Mouse (Mus musculus) embryo, embryonic 10.5 days (tissue): Measurements from ENCODE around the gene Mamdc4.

ENCODE experiments used
- DNase-seq: peaks from one replicate; pipeline ENCODE4 v3.0.0-alpha.2; 2015; ENCODE audit warnings: low spot score

Gene Mamdc4

GRCm38 (mm10) chr2:25574579-25575431 lies at the start of gene Mamdc4, which contains the start of gene Phpt1:
Gene Mamdc4, minus strand, starts transcription at chr2:25574845.
Gene Phpt1, minus strand, starts transcription at chr2:25575224.
- DNase-seq = peak; percentile 99

- DNase-seq = peak; percentile 91
Measured at GRCm38 (mm10) chr2:25621229-25622200, 46.9 kb upstream of the Mamdc4 start, which contains the start of gene Tmem141. Gene Tmem141, minus strand, starts transcription at chr2:25622005.

- no peak for DNase-seq
Measured at GRCm38 (mm10) chr2:25620852-25621228, 46.2 kb upstream of the Mamdc4 start.

GRCm38 (mm10) chr2:25620386-25620785 lies 45.7 kb upstream of the Mamdc4 start:
- DNase-seq = no peak

- no peak for DNase-seq
Measured at GRCm38 (mm10) chr2:25617578-25617977, 42.9 kb upstream of the Mamdc4 start, which contains the start of gene Ccdc183. Gene Ccdc183, minus strand, starts transcription at chr2:25617678.

- no peak for DNase-seq
Measured at GRCm38 (mm10) chr2:25616398-25616797, 41.8 kb upstream of the Mamdc4 start.

GRCm38 (mm10) chr2:25608671-25609070 lies 34.0 kb upstream of the Mamdc4 start:
- DNase-seq = no peak

GRCm38 (mm10) chr2:25607761-25608622 lies 33.3 kb upstream of the Mamdc4 start, which contains the start of gene Rabl6:
Gene Rabl6, minus strand, starts transcription at chr2:25608521.
- peak; percentile 94 for DNase-seq

- DNase-seq = no peak
Measured at GRCm38 (mm10) chr2:25602526-25602925, 27.9 kb upstream of the Mamdc4 start.

- DNase-seq = no peak
Measured at GRCm38 (mm10) chr2:25600037-25600436, 25.4 kb upstream of the Mamdc4 start.

- DNase-seq = no peak
Measured at GRCm38 (mm10) chr2:25598749-25599148, 24.1 kb upstream of the Mamdc4 start.

GRCm38 (mm10) chr2:25596765-25597510 lies 22.3 kb upstream of the Mamdc4 start:
- DNase-seq = no peak

- no peak for DNase-seq
Measured at GRCm38 (mm10) chr2:25591863-25592262, 17.2 kb upstream of the Mamdc4 start.

GRCm38 (mm10) chr2:25588227-25588907 lies 13.7 kb upstream of the Mamdc4 start:
- DNase-seq = no peak

GRCm38 (mm10) chr2:25587290-25587689 lies 12.6 kb upstream of the Mamdc4 start:
- no peak for DNase-seq

- DNase-seq = no peak
Measured at GRCm38 (mm10) chr2:25585601-25586000, 11.0 kb upstream of the Mamdc4 start.

- no peak for DNase-seq
Measured at GRCm38 (mm10) chr2:25584856-25585255, 10.2 kb upstream of the Mamdc4 start.

GRCm38 (mm10) chr2:25584152-25584551 lies 9.5 kb upstream of the Mamdc4 start:
- DNase-seq = no peak

- no peak for DNase-seq
Measured at GRCm38 (mm10) chr2:25583571-25583970, 8.9 kb upstream of the Mamdc4 start.

- DNase-seq = no peak
Measured at GRCm38 (mm10) chr2:25583120-25583481, 8.5 kb upstream of the Mamdc4 start.
